Mouse (Mus musculus) gastrocnemius, postnatal 14 days (tissue): Measurements from ENCODE around the gene Kif13a. TPM values are rescaled to one million over a fixed set of nuclear protein-coding genes. Genes with fewer than 3 reads are reported as not detected.

Experiments
- DNase-seq: peaks from one replicate; pipeline ENCODE4 v3.0.0; 2021; ENCODE audit warnings: mixed read lengths
- intact Hi-C: fragments of 180-260 bp; cut with DNase I; formaldehyde crosslinking; loops from one replicate; pipeline ENCODE4 v1.15.1; 2025; ENCODE audit warnings: low total_unique reads
- total RNA-seq, 2 experiments: library from RNA; stranded (reverse); gene quantifications; 2 replicates each; pipeline ENCODE4 v1.2.3; 2021

The Kif13a gene
- total RNA-seq, 2 experiments from 2014 or later = 56.0 to 56.5 TPM

GRCm38 (mm10) chr13:46928961-46929691 lies 541 bp downstream of the Kif13a start:
- peak; percentile 46 for DNase-seq
- intact Hi-C loops = no loop called here

- no peak for DNase-seq
- intact Hi-C loops = no loop called here
Measured at GRCm38 (mm10) chr13:46928404-46928803, 1.3 kb downstream of the Kif13a start.

- no peak for DNase-seq
- intact Hi-C loops = no loop called here
Measured at GRCm38 (mm10) chr13:46925671-46926070, 4.0 kb downstream of the Kif13a start.

- DNase-seq = no peak
- intact Hi-C loops = no loop called here
Measured at GRCm38 (mm10) chr13:46921559-46921958, 8.1 kb downstream of the Kif13a start.

GRCm38 (mm10) chr13:46919797-46920196 lies 9.9 kb downstream of the Kif13a start:
- intact Hi-C loops = loop anchor here (10.0 kb wide), 1 partner anchor 65 kb away; no protein-coding TSS in a partner anchor
- DNase-seq = no peak

- intact Hi-C loops = loop anchor here (10.0 kb wide), 1 partner anchor 64 kb away; no protein-coding TSS in a partner anchor
- no peak for DNase-seq
Measured at GRCm38 (mm10) chr13:46918509-46918908, 11.2 kb downstream of the Kif13a start.

GRCm38 (mm10) chr13:46911960-46912359 lies 17.7 kb downstream of the Kif13a start:
- intact Hi-C loops = loop anchor here (10.0 kb wide), 1 partner anchor 57 kb away; no protein-coding TSS in a partner anchor
- no peak for DNase-seq

GRCm38 (mm10) chr13:46911018-46911419 lies 18.6 kb downstream of the Kif13a start:
- no peak for DNase-seq
- intact Hi-C loops = loop anchor here (10.0 kb wide), 1 partner anchor 56 kb away; no protein-coding TSS in a partner anchor

- intact Hi-C loops = loop anchor here (10.0 kb wide), 1 partner anchor 55 kb away; no protein-coding TSS in a partner anchor
- no peak for DNase-seq
Measured at GRCm38 (mm10) chr13:46909946-46910345, 19.7 kb downstream of the Kif13a start.

GRCm38 (mm10) chr13:46909005-46909565 lies 20.6 kb downstream of the Kif13a start:
- DNase-seq = no peak
- intact Hi-C loops = no loop called here

GRCm38 (mm10) chr13:46908387-46908786 lies 21.3 kb downstream of the Kif13a start:
- intact Hi-C loops = no loop called here
- DNase-seq = no peak

GRCm38 (mm10) chr13:46907861-46908260 lies 21.8 kb downstream of the Kif13a start:
- intact Hi-C loops = no loop called here
- no peak for DNase-seq

GRCm38 (mm10) chr13:46907115-46907514 lies 22.6 kb downstream of the Kif13a start:
- no peak for DNase-seq
- intact Hi-C loops = no loop called here

- intact Hi-C loops = no loop called here
- DNase-seq = no peak
Measured at GRCm38 (mm10) chr13:46905971-46906370, 23.7 kb downstream of the Kif13a start.

- intact Hi-C loops = no loop called here
- DNase-seq = no peak
Measured at GRCm38 (mm10) chr13:46904982-46905621, 24.6 kb downstream of the Kif13a start.

GRCm38 (mm10) chr13:46902568-46903255 lies 27.0 kb downstream of the Kif13a start:
- DNase-seq = no peak
- intact Hi-C loops = no loop called here

GRCm38 (mm10) chr13:46900870-46901555 lies 28.7 kb downstream of the Kif13a start:
- intact Hi-C loops = no loop called here
- no peak for DNase-seq

GRCm38 (mm10) chr13:46898837-46899236 lies 30.8 kb downstream of the Kif13a start:
- DNase-seq = no peak
- intact Hi-C loops = no loop called here

GRCm38 (mm10) chr13:46898411-46898810 lies 31.3 kb downstream of the Kif13a start:
- no peak for DNase-seq
- intact Hi-C loops = no loop called here
